Mouse (Mus musculus): ENCODE data around the gene Plek. TPM values are rescaled to one million over a fixed set of nuclear protein-coding genes. Genes with fewer than 3 reads are reported as not detected.
"Not testable (repeated sequence)": the region's sequence is repeated elsewhere in the genome, so short reads cannot be mapped to it uniquely, and the experiment has no call there.

The Plek gene
- polyA plus RNA-seq, 1 experiment from 2014 or later: 2.4 TPM

- peak overlapping the region; percentile 67 for H3K4me3 ChIP-seq (ENCODE audit: low read depth, low read length)
- peak overlapping the region; percentile 76 for H3K27ac ChIP-seq (ENCODE audit: low read depth, low read length)
- H3K27me3 ChIP-seq (replicated peaks; ENCODE audit: control insufficient read depth, insufficient read depth, low read length): no peaks in the 10 kb centered on the region
- H3K9me3 ChIP-seq (replicated peaks; ENCODE audit: control insufficient read depth, low read length): no peaks in the 10 kb centered on the region
- peak overlapping the region; percentile 80 for H3K9ac ChIP-seq (ENCODE audit: low read length)
- 20% methylated on average over 6 of the region's 6 CpGs for WGBS
- ATAC-seq: peak; percentile 17; the same call in 1 of the 2 replicates
- H3K4me2 ChIP-seq (ENCODE audit: low read length): peak overlapping the region; percentile 69
- peaks cover 4% of the 10 kb centered on the region; the same call in 1 of the 2 replicates for H3K4me1 ChIP-seq (ENCODE audit: control insufficient read depth, insufficient read depth, low read length)
- DNase-seq (ENCODE audit: low spot score): peak; percentile 33
- 0 out of 2 replicates have a peak, but pooled peaks cover 4% of the 10 kb centered on the region for H3K36me3 ChIP-seq (ENCODE audit: control insufficient read depth, insufficient read depth, low read length)
These were observed 382 bp upstream of the Plek start for GRCm38 (mm10) chr11:17052476-17053049.

GRCm38 (mm10) chr11:17045806-17046205, 6.4 kb downstream of the Plek start:
- Histone ChIP-seq H3K9ac (ENCODE audit: low read length) (no peak overlapping the region), H3K36me3 (ENCODE audit: control insufficient read depth, insufficient read depth, low read length) (no peaks in the 10 kb centered on the region), H3K27ac (ENCODE audit: low read depth, low read length) (no peak overlapping the region), H3K4me3 (ENCODE audit: low read depth, low read length) (no peak overlapping the region), H3K4me1 (ENCODE audit: control insufficient read depth, insufficient read depth, low read length) (no peaks in the 10 kb centered on the region), H3K9me3 (replicated peaks; ENCODE audit: control insufficient read depth, low read length) (no peaks in the 10 kb centered on the region), H3K27me3 (replicated peaks; ENCODE audit: control insufficient read depth, insufficient read depth, low read length) (no peaks in the 10 kb centered on the region), H3K4me2 (ENCODE audit: low read length) (no peak overlapping the region)
- 87% methylated on average over 2 of the region's 2 CpGs for WGBS
- DNase-seq (ENCODE audit: low spot score): no peak
- no peak for ATAC-seq

- DNase-seq (ENCODE audit: low spot score) (no peak), ATAC-seq (no peak)
- Histone ChIP-seq H3K9me3 (replicated peaks; ENCODE audit: control insufficient read depth, low read length) (no peaks in the 10 kb centered on the region), H3K36me3 (ENCODE audit: control insufficient read depth, insufficient read depth, low read length) (no peaks in the 10 kb centered on the region), H3K4me3 (ENCODE audit: low read depth, low read length) (no peak overlapping the region), H3K27me3 (replicated peaks; ENCODE audit: control insufficient read depth, insufficient read depth, low read length) (no peaks in the 10 kb centered on the region), H3K9ac (ENCODE audit: low read length) (no peak overlapping the region), H3K4me1 (ENCODE audit: control insufficient read depth, insufficient read depth, low read length) (no peaks in the 10 kb centered on the region), H3K4me2 (ENCODE audit: low read length) (no peak overlapping the region), H3K27ac (ENCODE audit: low read depth, low read length) (no peak overlapping the region)
- WGBS: 77% methylated on average over 3 of the region's 3 CpGs
These were observed 28.2 kb downstream of the Plek start for GRCm38 (mm10) chr11:17023984-17024383.

- Histone ChIP-seq H3K4me3 (ENCODE audit: low read depth, low read length) (no peak overlapping the region), H3K27me3 (replicated peaks; ENCODE audit: control insufficient read depth, insufficient read depth, low read length) (no peaks in the 10 kb centered on the region), H3K4me2 (ENCODE audit: low read length) (no peak overlapping the region), H3K27ac (ENCODE audit: low read depth, low read length) (no peak overlapping the region), H3K9ac (ENCODE audit: low read length) (no peak overlapping the region), H3K9me3 (replicated peaks; ENCODE audit: control insufficient read depth, low read length) (peaks cover 3% of the 10 kb centered on the region; the same call in 1 of the 2 replicates), H3K4me1 (ENCODE audit: control insufficient read depth, insufficient read depth, low read length) (no peaks in the 10 kb centered on the region), H3K36me3 (ENCODE audit: control insufficient read depth, insufficient read depth, low read length) (no peaks in the 10 kb centered on the region)
- no peak for DNase-seq (ENCODE audit: low spot score)
- 90% methylated on average over 6 of the region's 6 CpGs for WGBS
- ATAC-seq: no peak
These were observed 29.0 kb downstream of the Plek start for GRCm38 (mm10) chr11:17023206-17023605.

- no peaks in the 10 kb centered on the region for H3K4me1 ChIP-seq (ENCODE audit: control insufficient read depth, insufficient read depth, low read length)
- DNase-seq (ENCODE audit: low spot score) (no peak), ATAC-seq (no peak)
- H3K36me3 ChIP-seq (ENCODE audit: control insufficient read depth, insufficient read depth, low read length): no peaks in the 10 kb centered on the region
- no peak overlapping the region for H3K4me3 ChIP-seq (ENCODE audit: low read depth, low read length)
- no peaks in the 10 kb centered on the region for H3K27me3 ChIP-seq (replicated peaks; ENCODE audit: control insufficient read depth, insufficient read depth, low read length)
- no peak overlapping the region for H3K27ac ChIP-seq (ENCODE audit: low read depth, low read length)
- no peak overlapping the region for H3K4me2 ChIP-seq (ENCODE audit: low read length)
- peaks cover 6% of the 10 kb centered on the region; the same call in 1 of the 2 replicates for H3K9me3 ChIP-seq (replicated peaks; ENCODE audit: control insufficient read depth, low read length)
- H3K9ac ChIP-seq (ENCODE audit: low read length): no peak overlapping the region
- WGBS: 92% methylated on average over 7 of the region's 7 CpGs
These were observed 32.9 kb downstream of the Plek start for GRCm38 (mm10) chr11:17019328-17019727.

- Histone ChIP-seq H3K9ac (ENCODE audit: low read length) (no peak overlapping the region), H3K4me3 (ENCODE audit: low read depth, low read length) (no peak overlapping the region), H3K36me3 (ENCODE audit: control insufficient read depth, insufficient read depth, low read length) (no peaks in the 10 kb centered on the region), H3K27ac (ENCODE audit: low read depth, low read length) (no peak overlapping the region), H3K4me2 (ENCODE audit: low read length) (no peak overlapping the region), H3K4me1 (ENCODE audit: control insufficient read depth, insufficient read depth, low read length) (no peaks in the 10 kb centered on the region), H3K9me3 (replicated peaks; ENCODE audit: control insufficient read depth, low read length) (0 out of 2 replicates have a peak, but pooled peaks cover 1% of the 10 kb centered on the region), H3K27me3 (replicated peaks; ENCODE audit: control insufficient read depth, insufficient read depth, low read length) (no peaks in the 10 kb centered on the region)
- ATAC-seq (no peak), DNase-seq (ENCODE audit: low spot score) (no peak)
These were observed 39.2 kb downstream of the Plek start for GRCm38 (mm10) chr11:17012948-17013347.

GRCm38 (mm10) chr11:17008498-17008941, 43.7 kb downstream of the Plek start:
- H3K27ac ChIP-seq (ENCODE audit: low read depth, low read length): no peak overlapping the region
- H3K9me3 ChIP-seq (replicated peaks; ENCODE audit: control insufficient read depth, low read length): no peaks in the 10 kb centered on the region
- no peak overlapping the region for H3K4me3 ChIP-seq (ENCODE audit: low read depth, low read length)
- H3K4me2 ChIP-seq (ENCODE audit: low read length): no peak overlapping the region
- H3K36me3 ChIP-seq (ENCODE audit: control insufficient read depth, insufficient read depth, low read length): no peaks in the 10 kb centered on the region
- 74% methylated on average over 7 of the region's 7 CpGs for WGBS
- H3K9ac ChIP-seq (ENCODE audit: low read length): no peak overlapping the region
- H3K27me3 ChIP-seq (replicated peaks; ENCODE audit: control insufficient read depth, insufficient read depth, low read length): no peaks in the 10 kb centered on the region
- ATAC-seq (no peak), DNase-seq (ENCODE audit: low spot score) (no peak)
- no peaks in the 10 kb centered on the region for H3K4me1 ChIP-seq (ENCODE audit: control insufficient read depth, insufficient read depth, low read length)

- Histone ChIP-seq H3K9me3 (replicated peaks; ENCODE audit: control insufficient read depth, low read length) (no peaks in the 10 kb centered on the region), H3K4me2 (ENCODE audit: low read length) (no peak overlapping the region), H3K4me1 (ENCODE audit: control insufficient read depth, insufficient read depth, low read length) (no peaks in the 10 kb centered on the region), H3K27me3 (replicated peaks; ENCODE audit: control insufficient read depth, insufficient read depth, low read length) (no peaks in the 10 kb centered on the region), H3K36me3 (ENCODE audit: control insufficient read depth, insufficient read depth, low read length) (no peaks in the 10 kb centered on the region), H3K4me3 (ENCODE audit: low read depth, low read length) (no peak overlapping the region), H3K27ac (ENCODE audit: low read depth, low read length) (no peak overlapping the region), H3K9ac (ENCODE audit: low read length) (no peak overlapping the region)
- DNase-seq (ENCODE audit: low spot score) (no peak), ATAC-seq (no peak)
- 90% methylated on average over 5 of the region's 5 CpGs for WGBS
These were observed 44.5 kb downstream of the Plek start for GRCm38 (mm10) chr11:17007517-17008173.

- H3K4me3 ChIP-seq (ENCODE audit: low read depth, low read length); DNase-seq (ENCODE audit: low spot score); ATAC-seq; H3K36me3 ChIP-seq (ENCODE audit: control insufficient read depth, insufficient read depth, low read length); H3K4me2 ChIP-seq (ENCODE audit: low read length); H3K4me1 ChIP-seq (ENCODE audit: control insufficient read depth, insufficient read depth, low read length); H3K27me3 ChIP-seq (replicated peaks; ENCODE audit: control insufficient read depth, insufficient read depth, low read length); H3K9ac ChIP-seq (ENCODE audit: low read length); H3K9me3 ChIP-seq (replicated peaks; ENCODE audit: control insufficient read depth, low read length); H3K27ac ChIP-seq (ENCODE audit: low read depth, low read length): not testable (repeated sequence)
- WGBS: 92% methylated on average over 2 of the region's 3 CpGs
These were observed 45.7 kb downstream of the Plek start for GRCm38 (mm10) chr11:17006526-17006925.

All from forebrain, embryonic 14.5 days (tissue).